Mouse (Mus musculus): ENCODE measurements around the gene Cdc42ep4. TPM values are rescaled to one million over a fixed set of nuclear protein-coding genes. Genes with fewer than 3 reads are reported as not detected.

The Cdc42ep4 gene
- total and polyA plus RNA-seq, 3 experiments: 2.3 to 8.1 (median 3.4) TPM

DNA sequence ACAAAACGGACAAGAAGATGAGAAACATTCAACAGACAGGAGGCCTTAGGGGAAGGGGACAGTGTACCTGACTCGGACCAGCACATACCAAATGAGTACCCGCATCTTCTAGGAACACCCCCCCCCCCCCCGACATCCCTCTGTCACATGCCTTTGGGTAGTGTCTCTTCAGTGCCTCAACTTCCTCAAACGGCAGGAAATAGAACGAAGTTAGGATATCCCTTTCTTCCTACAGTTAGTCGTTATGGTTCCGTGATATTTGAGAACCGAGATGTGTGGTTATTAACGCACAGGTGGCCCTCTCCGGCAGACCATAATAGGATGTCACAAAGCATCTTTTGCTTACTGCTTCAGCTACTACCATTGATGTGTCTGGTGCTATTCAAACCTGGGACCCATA lies 35.3 kb upstream of the Cdc42ep4 start:
- Histone ChIP-seq H3K4me2 (ENCODE audit: insufficient read depth, low read depth, poor library complexity, severe bottlenecking) (no peak overlapping the region), H3K4me1 (ENCODE audit: control insufficient read depth in 1 of 2, insufficient read depth in 2 of 2) (peaks cover 6 to 47% of the 10 kb centered on the region in 2 experiments; a peak in 3 of 4 replicates), H3K36me3 (replicated peaks in 1 of 2; ENCODE audit: control insufficient read depth in 1 of 2, insufficient read depth in 1 of 2, low read length in 1 of 2) (peaks cover 0 to 1% of the 10 kb centered on the region in 2 experiments), H3K27ac (ENCODE audit: insufficient read depth, low read depth) (no peak overlapping the region), H3K9me3 (replicated peaks; ENCODE audit: low read length) (no peaks in the 10 kb centered on the region), H3K4me3 (replicated peaks in 1 of 3; ENCODE audit: low read depth in 2 of 3, low read length in 2 of 3, poor library complexity in 1 of 3) (no peak overlapping the region), H3K27me3 (replicated peaks) (no peaks in the 10 kb centered on the region), H3K79me2 (replicated peaks; ENCODE audit: control insufficient read depth, extremely low read depth, insufficient read depth, poor library complexity, severe bottlenecking) (no peaks in the 10 kb centered on the region), H3K9ac (ENCODE audit: insufficient read depth, low read depth) (no peak overlapping the region)
- peak; percentile 32 for DNase-seq (ENCODE audit: extremely low read depth)
- in situ Hi-C loops (cut with MboI; ENCODE audit: low pct_ligation_motif_present, low pct_unique_long_range_greater_than_20kb, low sequenced_read_pairs): no loop called here
- dilution Hi-C loops (cut with MboI; ENCODE audit: extremely low pct_ligation_motif_present, extremely low pct_unique_long_range_greater_than_20kb, low sequenced_read_pairs): no loop called here
- no peak for TF ChIP-seq SIN3A (IDR thresholded peaks at IDR 0.05; ENCODE audit: low read length)
- TF ChIP-seq KAT2A (IDR thresholded peaks at IDR 0.05; ENCODE audit: insufficient replicate concordance, low read length): no peak
- no peak for TF ChIP-seq UBTF (IDR thresholded peaks at IDR 0.05; ENCODE audit: low read depth, low read length)
- TF ChIP-seq IRF4 (IDR thresholded peaks at IDR 0.05; ENCODE audit: low read depth, low read length): no peak
- no peak for TF ChIP-seq EP300 (IDR thresholded peaks at IDR 0.05; ENCODE audit: low read length)
- TF ChIP-seq MYC (IDR thresholded peaks at IDR 0.05; ENCODE audit: low read depth, low read length): no peak
- TF ChIP-seq ZC3H11A (IDR thresholded peaks at IDR 0.05; ENCODE audit: low read depth, low read length): no peak
- TF ChIP-seq NRF1 (IDR thresholded peaks at IDR 0.05; ENCODE audit: low read depth, low read length): no peak
- TF ChIP-seq ZMIZ1 (IDR thresholded peaks at IDR 0.05; ENCODE audit: low read depth, low read length): no peak
- TF ChIP-seq RAD21 (IDR thresholded peaks at IDR 0.05; ENCODE audit: low read depth, low read length): no peak
- TF ChIP-seq TBP (conservative IDR thresholded peaks at IDR 0.05; ENCODE audit: low read depth, low read length): no peak
- no peak for TF ChIP-seq USF2 (conservative IDR thresholded peaks at IDR 0.05; ENCODE audit: low read depth, low read length)
- TF ChIP-seq JUND (conservative IDR thresholded peaks at IDR 0.05; ENCODE audit: low read depth, low read length): no peak

DNA sequence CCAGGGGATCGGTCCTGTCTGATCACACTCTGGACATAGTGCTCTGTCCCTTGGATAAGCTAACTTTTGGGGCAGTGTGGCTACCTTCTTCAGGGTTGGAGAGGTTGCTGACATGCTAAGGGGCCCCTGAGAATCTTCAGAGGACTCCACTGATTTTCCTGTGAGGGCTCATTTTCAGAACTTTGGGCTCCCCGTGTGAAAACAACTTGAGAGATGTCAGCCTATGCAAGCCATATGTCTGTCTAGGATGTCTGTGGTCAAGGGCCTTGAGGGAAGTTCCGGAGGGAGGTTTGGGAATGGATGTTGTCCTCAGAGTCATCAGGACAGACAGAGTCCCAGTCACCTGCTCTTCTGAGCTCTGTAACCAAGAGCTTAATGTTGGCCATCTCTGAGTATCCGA lies 34.7 kb upstream of the Cdc42ep4 start:
- Histone ChIP-seq H3K4me2 (ENCODE audit: insufficient read depth, low read depth, poor library complexity, severe bottlenecking) (no peak overlapping the region), H3K36me3 (replicated peaks in 1 of 2; ENCODE audit: control insufficient read depth in 1 of 2, insufficient read depth in 1 of 2, low read length in 1 of 2) (peaks cover 0 to 1% of the 10 kb centered on the region in 2 experiments), H3K4me3 (replicated peaks in 1 of 3; ENCODE audit: low read depth in 2 of 3, low read length in 2 of 3, poor library complexity in 1 of 3) (no peak overlapping the region), H3K4me1 (ENCODE audit: control insufficient read depth in 1 of 2, insufficient read depth in 2 of 2) (peaks cover 6 to 47% of the 10 kb centered on the region in 2 experiments; a peak in 3 of 4 replicates), H3K27me3 (replicated peaks) (no peaks in the 10 kb centered on the region), H3K27ac (ENCODE audit: insufficient read depth, low read depth) (no peak overlapping the region), H3K9ac (ENCODE audit: insufficient read depth, low read depth) (no peak overlapping the region), H3K79me2 (replicated peaks; ENCODE audit: control insufficient read depth, extremely low read depth, insufficient read depth, poor library complexity, severe bottlenecking) (no peaks in the 10 kb centered on the region), H3K9me3 (replicated peaks; ENCODE audit: low read length) (no peaks in the 10 kb centered on the region)
- DNase-seq (ENCODE audit: extremely low read depth): no peak
- in situ Hi-C loops (cut with MboI; ENCODE audit: low pct_ligation_motif_present, low pct_unique_long_range_greater_than_20kb, low sequenced_read_pairs): no loop called here
- dilution Hi-C loops (cut with MboI; ENCODE audit: extremely low pct_ligation_motif_present, extremely low pct_unique_long_range_greater_than_20kb, low sequenced_read_pairs): no loop called here
- TF ChIP-seq POLR2AphosphoS2 (IDR thresholded peaks at IDR 0.05; ENCODE audit: low read depth, low read length) (no peak), JUN (IDR thresholded peaks at IDR 0.05; ENCODE audit: insufficient read depth, low read depth, low read length) (no peak), NELFE (IDR thresholded peaks at IDR 0.05; ENCODE audit: low read depth, low read length) (no peak)
